Mouse (Mus musculus) CH12.LX (cell line): ENCODE data around the gene Arl15. TPM values are rescaled to one million over a fixed set of nuclear protein-coding genes. Genes with fewer than 3 reads are reported as not detected.

Experiments
- DNase-seq: peaks from one replicate; pipeline ENCODE4 v3.0.0-alpha.2; 2013; ENCODE audit errors: extremely low read depth
- H3K27ac ChIP-seq: 2 replicates; pipeline ENCODE4 v1.5.1; 2012; ENCODE audit warnings: low read depth, mild to moderate bottlenecking, control low read depth, moderate library complexity; ENCODE audit not compliant: insufficient read depth
- H3K27me3 ChIP-seq: replicated peaks from 2 replicates; pipeline ENCODE3; 2012; ENCODE audit warnings: inconsistent platforms
- H3K36me3 ChIP-seq, 2 experiments: replicated peaks in 1 of 2; 2 replicates each; pipeline versions ENCODE3 to v1.6.1; 2012; ENCODE audit warnings: inconsistent platforms in 1 of 2, low read length in 1 of 2, mild to moderate bottlenecking in 1 of 2, mixed read lengths in 1 of 2, moderate library complexity in 1 of 2; ENCODE audit not compliant: control insufficient read depth in 1 of 2, insufficient read depth in 1 of 2
- H3K4me1 ChIP-seq, 2 experiments: 2 replicates each; pipeline ENCODE4 v1.6.1; 2012; ENCODE audit warnings: inconsistent platforms in 1 of 2, moderate library complexity in 1 of 2; ENCODE audit not compliant: insufficient read depth in 2 of 2, control insufficient read depth in 1 of 2
- H3K4me2 ChIP-seq: 2 replicates; pipeline ENCODE4 v1.6.1; 2012; ENCODE audit warnings: low read depth, mild to moderate bottlenecking, control low read depth; ENCODE audit not compliant: poor library complexity, insufficient read depth, severe bottlenecking
- H3K4me3 ChIP-seq, 3 experiments: fragments of 150-350 bp in 1 of 3; sonication (generic) in 1 of 3; replicated peaks in 1 of 3; 2 replicates each; pipeline versions ENCODE3 to v1.5.1; 2011 to 2012; ENCODE audit warnings: low read depth in 2 of 3, low read length in 2 of 3, mild to moderate bottlenecking in 2 of 3, moderate library complexity in 2 of 3, control low read depth in 1 of 3, improper control_type of control experiment in 1 of 3, inconsistent platforms in 1 of 3, mixed read lengths in 1 of 3; ENCODE audit not compliant: poor library complexity in 1 of 3
- H3K79me2 ChIP-seq: replicated peaks from 2 replicates; pipeline ENCODE4 v1.6.1; 2012; ENCODE audit warnings: mild to moderate bottlenecking, moderate library complexity; ENCODE audit not compliant: control insufficient read depth, poor library complexity, insufficient read depth, severe bottlenecking; ENCODE audit errors: extremely low read depth
- H3K9ac ChIP-seq: 2 replicates; pipeline ENCODE4 v1.6.1; 2012; ENCODE audit warnings: low read depth, mild to moderate bottlenecking, control low read depth, moderate library complexity; ENCODE audit not compliant: insufficient read depth
- H3K9me3 ChIP-seq: replicated peaks from 2 replicates; pipeline ENCODE3; 2012; ENCODE audit warnings: low read length, inconsistent platforms, mixed read lengths
- BHLHE40 ChIP-seq: IDR thresholded peaks from 2 replicates; pipeline ENCODE4 v1.6.1; 2011; ENCODE audit warnings: mild to moderate bottlenecking, low read depth, low read length, improper control_type of control experiment
- CHD1 ChIP-seq: IDR thresholded peaks from 2 replicates; pipeline ENCODE4 v1.6.1; 2012; ENCODE audit warnings: low read depth, low read length, improper control_type of control experiment, inconsistent platforms
- CTCF ChIP-seq, 2 experiments: IDR thresholded peaks in 1 of 2; conservative IDR thresholded peaks in 1 of 2; 2 replicates each; pipeline ENCODE4 v1.5.1; 2011 to 2012; ENCODE audit warnings: low read depth in 2 of 2, low read length in 2 of 2, improper control_type of control experiment in 1 of 2, inconsistent platforms in 1 of 2, mild to moderate bottlenecking in 1 of 2, moderate library complexity in 1 of 2
- ELF1 ChIP-seq: IDR thresholded peaks from 2 replicates; pipeline ENCODE4 v1.6.1; 2014; ENCODE audit warnings: low read depth, mild to moderate bottlenecking, inconsistent platforms, low read length, improper control_type of control experiment
- EP300 ChIP-seq: IDR thresholded peaks from 2 replicates; pipeline ENCODE4 v1.6.1; 2011; ENCODE audit warnings: low read length, improper control_type of control experiment
- JUN ChIP-seq: IDR thresholded peaks from 2 replicates; pipeline ENCODE4 v1.6.1; 2011; ENCODE audit warnings: low read depth, mild to moderate bottlenecking, low read length, improper control_type of control experiment, moderate library complexity; ENCODE audit not compliant: insufficient read depth
- JUND ChIP-seq: conservative IDR thresholded peaks from 2 replicates; pipeline ENCODE4 v1.6.1; 2011; ENCODE audit warnings: low read depth, low read length, improper control_type of control experiment
- KAT2A ChIP-seq: IDR thresholded peaks from 2 replicates; pipeline ENCODE4 v1.6.1; 2012; ENCODE audit warnings: low read length, improper control_type of control experiment, inconsistent platforms; ENCODE audit not compliant: insufficient replicate concordance
- MEF2A ChIP-seq: IDR thresholded peaks from 2 replicates; pipeline ENCODE4 v1.6.1; 2014; ENCODE audit warnings: low read depth, mild to moderate bottlenecking, inconsistent platforms, low read length, improper control_type of control experiment, borderline replicate concordance
- MYC ChIP-seq: IDR thresholded peaks from 2 replicates; pipeline ENCODE4 v1.6.1; 2011; ENCODE audit warnings: low read depth, mild to moderate bottlenecking, improper control_type of control experiment, low read length
- NRF1 ChIP-seq: IDR thresholded peaks from 2 replicates; pipeline ENCODE4 v1.6.1; 2014; ENCODE audit warnings: low read depth, mild to moderate bottlenecking, inconsistent platforms, low read length, improper control_type of control experiment, moderate library complexity
- PAX5 ChIP-seq: IDR thresholded peaks from 2 replicates; pipeline ENCODE4 v1.6.1; 2012; ENCODE audit warnings: low read length, inconsistent platforms, mixed read lengths
- POLR2A ChIP-seq: IDR thresholded peaks from 2 replicates; pipeline ENCODE4 v1.6.1; 2011; ENCODE audit warnings: low read depth, mild to moderate bottlenecking, improper control_type of control experiment, low read length
- RAD21 ChIP-seq: IDR thresholded peaks from 2 replicates; pipeline ENCODE4 v1.6.1; 2011; ENCODE audit warnings: low read depth, mild to moderate bottlenecking, low read length, improper control_type of control experiment, moderate library complexity
- RCOR1 ChIP-seq: conservative IDR thresholded peaks from 2 replicates; pipeline ENCODE4 v1.6.1; 2012; ENCODE audit warnings: low read depth, mild to moderate bottlenecking, inconsistent platforms, low read length, improper control_type of control experiment
- TBP ChIP-seq: conservative IDR thresholded peaks from 2 replicates; pipeline ENCODE4 v1.6.1; 2011; ENCODE audit warnings: low read depth, low read length, improper control_type of control experiment
- USF2 ChIP-seq: conservative IDR thresholded peaks from 2 replicates; pipeline ENCODE4 v1.6.1; 2011; ENCODE audit warnings: low read depth, low read length, improper control_type of control experiment
- ZNF384 ChIP-seq: IDR thresholded peaks from 2 replicates; pipeline ENCODE4 v1.6.1; 2012; ENCODE audit warnings: low read depth, low read length, improper control_type of control experiment, inconsistent platforms
- dilution Hi-C: fragments of 300-500 bp; cut with MboI; formaldehyde crosslinking; loops from 2 replicates; pipeline ENCODE4 v1.14.3; 2020; ENCODE audit warnings: low sequenced_read_pairs; ENCODE audit not compliant: extremely low pct_unique_long_range_greater_than_20kb, extremely low pct_ligation_motif_present
- in situ Hi-C: fragments of 300-500 bp; cut with MboI; formaldehyde crosslinking; loops from 3 replicates; pipeline ENCODE4 v1.14.3; 2019; ENCODE audit warnings: low sequenced_read_pairs, low pct_ligation_motif_present, low pct_unique_long_range_greater_than_20kb, mixed read lengths
- polyA plus RNA-seq: library from polyadenylated mRNA; unstranded; fragments of >175 nt; gene quantifications from 2 replicates; pipeline ENCODE4 v1.2.1, GENCODE M21; 2012; ENCODE audit warnings: low read depth; ENCODE audit not compliant: insufficient read length
- total RNA-seq, 2 experiments: library from RNA; depleted of rRNA; stranded (reverse); fragments of 300-350 nt in 1 of 2; fragments of >200 nt in 1 of 2; gene quantifications; 2 replicates each; pipeline ENCODE4 v1.2.3; 2012 to 2014

The Arl15 gene
- total and polyA plus RNA-seq, 3 experiments = 2.2 to 5.2 (median 4.8) TPM

DNA sequence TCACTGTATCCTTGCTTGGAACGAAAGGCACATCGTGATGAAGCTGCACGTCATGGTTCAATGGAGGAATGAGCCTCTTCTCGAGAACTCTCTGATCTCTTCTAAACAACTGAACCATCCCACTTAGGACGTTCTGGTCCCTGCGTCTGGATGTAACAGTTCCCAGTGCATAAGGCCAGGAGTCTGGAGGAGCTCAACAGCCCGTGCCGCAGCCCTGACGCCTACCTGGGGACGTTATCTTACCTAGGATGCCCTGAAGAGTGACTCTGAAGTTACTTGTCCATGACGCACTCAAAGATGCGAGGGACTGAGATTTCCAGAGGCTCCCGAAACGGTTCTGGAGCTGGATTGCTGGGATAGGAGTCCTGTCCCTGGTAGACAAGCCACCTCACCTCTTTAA, 121.4 kb downstream of the Arl15 start:
- Histone ChIP-seq H3K27me3 (no peaks in the 10 kb centered on the region), H3K36me3 (peaks cover 0 to 15% of the 10 kb centered on the region in 2 experiments), H3K79me2 (no peaks in the 10 kb centered on the region), H3K27ac (no peak overlapping the region), H3K9me3 (no peaks in the 10 kb centered on the region), H3K4me1 (no peaks in the 10 kb centered on the region), H3K4me2 (no peak overlapping the region), H3K9ac (no peak overlapping the region), H3K4me3 (no peak overlapping the region)
- dilution Hi-C loops (no loop called here), in situ Hi-C loops (no loop called here)
- TF ChIP-seq MEF2A (no peak), BHLHE40 (no peak), PAX5 (no peak), JUND (no peak), USF2 (no peak), JUN (no peak), TBP (no peak), EP300 (no peak), ELF1 (no peak), CTCF (conservative IDR thresholded peaks at IDR 0.05 in 1 of 2, IDR thresholded peaks at IDR 0.05 in 1 of 2; ENCODE audit: low read depth in 2 of 2, low read length in 2 of 2) (no peak), KAT2A (no peak), ZNF384 (no peak)
- DNase-seq = no peak

DNA sequence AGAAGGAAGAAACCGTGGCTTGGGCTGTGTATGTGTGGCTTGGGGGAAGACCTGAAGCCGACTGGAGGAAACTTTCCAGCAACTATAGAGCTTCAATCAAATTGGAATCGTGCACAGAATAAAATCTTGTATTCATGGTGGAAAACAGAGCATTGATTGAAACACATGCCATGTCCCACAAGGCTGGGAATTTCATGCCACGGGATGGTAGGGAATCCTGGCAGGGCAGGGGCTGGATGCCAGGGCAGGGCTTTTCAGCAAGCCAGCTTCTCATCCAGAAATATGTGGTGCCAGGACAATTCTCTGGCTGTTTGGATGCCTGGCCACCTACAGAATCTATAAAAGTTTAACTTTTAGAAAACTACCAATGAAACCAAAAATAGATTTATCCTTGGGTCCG, 122.5 kb downstream of the Arl15 start:
- Histone ChIP-seq H3K36me3 (peaks cover 0 to 15% of the 10 kb centered on the region in 2 experiments), H3K4me2 (no peak overlapping the region), H3K27ac (no peak overlapping the region), H3K4me3 (no peak overlapping the region), H3K4me1 (no peaks in the 10 kb centered on the region), H3K79me2 (no peaks in the 10 kb centered on the region), H3K9ac (no peak overlapping the region), H3K9me3 (no peaks in the 10 kb centered on the region), H3K27me3 (no peaks in the 10 kb centered on the region)
- in situ Hi-C loops = no loop called here
- TF ChIP-seq BHLHE40 (no peak), CTCF (conservative IDR thresholded peaks at IDR 0.05 in 1 of 2, IDR thresholded peaks at IDR 0.05 in 1 of 2; ENCODE audit: low read depth in 2 of 2, low read length in 2 of 2) (no peak), CHD1 (no peak), RAD21 (no peak), KAT2A (no peak), MYC (no peak)
- dilution Hi-C loops = no loop called here
- DNase-seq = no peak

GRCm38 (mm10) chr13:113917376-113917775, 123.1 kb downstream of the Arl15 start:
- Histone ChIP-seq H3K36me3 (peaks cover 0 to 16% of the 10 kb centered on the region in 2 experiments), H3K4me3 (no peak overlapping the region), H3K27ac (no peak overlapping the region), H3K27me3 (no peaks in the 10 kb centered on the region), H3K4me2 (no peak overlapping the region), H3K79me2 (no peaks in the 10 kb centered on the region), H3K9me3 (no peaks in the 10 kb centered on the region), H3K9ac (no peak overlapping the region), H3K4me1 (no peaks in the 10 kb centered on the region)
- no peak for DNase-seq
- TF ChIP-seq POLR2A (no peak), RCOR1 (no peak), NRF1 (no peak)
- dilution Hi-C loops = no loop called here
- in situ Hi-C loops = no loop called here
